Comparison of ENCODE assay signal across 20 mouse cellular contexts in genomic region chr12:82213056-82213455, GRCm38 (mm10). TPM values are rescaled to one million over a fixed set of nuclear protein-coding genes. Genes with fewer than 3 reads are reported as not detected.
A peak's percentile ranks its signal among the peaks of the same experiment; 100 is the strongest.
DNase-seq lines count a peak whose midpoint lies in the region; ATAC-seq lines count a peak whose summit lies in the region.
"Had no signal": no experiment of that assay in that cellular context is flagged by ENCODE, and none has a peak within 500 bp of the region (broad histone marks: within the 10 kb centered on the region; RNA-seq: fewer than 3 reads in every experiment).

No protein-coding gene starts in this region.

- ATAC-seq in embryonic facial prominence, embryonic 13.5 days (ENCODE audit: insufficient number of reproducible peaks, insufficient read depth, low FRiP score, low TSS enrichment, low read depth), result no peak
- no peak for ATAC-seq in hindbrain, embryonic 13.5 days (ENCODE audit: low FRiP score)
- no peak for ATAC-seq in forebrain, embryonic 11.5 days (replicated peaks; ENCODE audit: low FRiP score)
- ATAC-seq: forebrain, embryonic 16.5 days; hindbrain, embryonic 16.5 days; inflammation-experienced regulatory T-cells, adult 6 months; intestine, postnatal 0 days had no signal

- intact Hi-C loops in gastrocnemius, postnatal 14 days (cut with DNase I; ENCODE audit: low total_unique reads), result no loop called here

- H3K4me3 ChIP-seq in embryonic facial prominence, embryonic 13.5 days, result no peak overlapping the region
- no peak overlapping the region for H3K4me3 ChIP-seq in hindbrain, embryonic 13.5 days
- H3K4me3 ChIP-seq in forebrain, embryonic 11.5 days (ENCODE audit: low read depth, low read length), result no peak overlapping the region
- H3K4me3 ChIP-seq: forebrain, embryonic 12.5 days; heart, embryonic 13.5 days had no signal

- no peaks in the 10 kb centered on the region for H3K27me3 ChIP-seq in embryonic facial prominence, embryonic 13.5 days
- no peaks in the 10 kb centered on the region for H3K27me3 ChIP-seq in hindbrain, embryonic 13.5 days
- H3K27me3 ChIP-seq in forebrain, embryonic 11.5 days (ENCODE audit: control insufficient read depth, insufficient read depth, low read length), result no peaks in the 10 kb centered on the region
- H3K27me3 ChIP-seq: forebrain, embryonic 12.5 days; heart, embryonic 13.5 days had no signal

- H3K9me3 ChIP-seq in embryonic facial prominence, embryonic 13.5 days, result no peaks in the 10 kb centered on the region
- H3K9me3 ChIP-seq in hindbrain, embryonic 13.5 days, result no peaks in the 10 kb centered on the region
- H3K9me3 ChIP-seq in forebrain, embryonic 11.5 days (ENCODE audit: control insufficient read depth, low read length), result no peaks in the 10 kb centered on the region

- H3K27ac ChIP-seq in embryonic facial prominence, embryonic 13.5 days, result peak overlapping the region; percentile 68
- H3K27ac ChIP-seq in hindbrain, embryonic 13.5 days, result no peak overlapping the region
- H3K27ac ChIP-seq in forebrain, embryonic 11.5 days (ENCODE audit: low read depth, low read length), result no peak overlapping the region
- H3K27ac ChIP-seq: forebrain, embryonic 12.5 days; heart, embryonic 13.5 days had no signal

- WGBS in embryonic facial prominence, embryonic 13.5 days, result 21% methylated on average over 2 of the region's 2 CpGs
- WGBS in hindbrain, embryonic 13.5 days, result 77% methylated on average over 2 of the region's 2 CpGs
- whole genome bisulfite sequencing in forebrain, embryonic 11.5 days, result 75% methylated on average over 2 of the region's 2 CpGs

- no peak overlapping the region for H3K9ac ChIP-seq in embryonic facial prominence, embryonic 13.5 days
- no peak overlapping the region for H3K9ac ChIP-seq in hindbrain, embryonic 13.5 days
- no peak overlapping the region for H3K9ac ChIP-seq in forebrain, embryonic 11.5 days (ENCODE audit: low read length)
- H3K9ac ChIP-seq: forebrain, embryonic 12.5 days; heart, embryonic 13.5 days had no signal

- peaks cover 4% of the 10 kb centered on the region; the same call in 1 of the 2 replicates for H3K36me3 ChIP-seq in embryonic facial prominence, embryonic 13.5 days
- H3K36me3 ChIP-seq in hindbrain, embryonic 13.5 days, result peaks cover 5% of the 10 kb centered on the region; the same call in 1 of the 2 replicates
- no peaks in the 10 kb centered on the region for H3K36me3 ChIP-seq in forebrain, embryonic 11.5 days (ENCODE audit: control insufficient read depth, insufficient read depth, low read length)

- no peak overlapping the region for H3K4me2 ChIP-seq in embryonic facial prominence, embryonic 13.5 days
- no peak overlapping the region for H3K4me2 ChIP-seq in hindbrain, embryonic 13.5 days
- H3K4me2 ChIP-seq in forebrain, embryonic 11.5 days (ENCODE audit: low read depth, low read length, severe bottlenecking), result no peak overlapping the region
- H3K4me2 ChIP-seq: forebrain, embryonic 12.5 days; heart, embryonic 13.5 days had no signal

- peak; percentile 58 for DNase-seq in NIH3T3 (ENCODE audit: low read depth)
- DNase-seq in forelimb bud, embryonic 11.5 days (ENCODE audit: low read depth, low spot score), result peak; percentile 30
- no peak for DNase-seq in cerebellum, postnatal 25 days
- no peak for DNase-seq in gastrocnemius, postnatal 14 days
- DNase-seq in forebrain, embryonic 11.5 days (ENCODE audit: low spot score), result no peak
- DNase-seq: adrenal gland, postnatal 14 days; cerebellum, adult 11-12 months; cerebellum, adult 9-10 months; cerebellum, postnatal 36 days; gastrocnemius, postnatal 25 days; heart, adult 11 months; heart, postnatal 36 days had no signal

- peaks cover 47% of the 10 kb centered on the region for H3K4me1 ChIP-seq in embryonic facial prominence, embryonic 13.5 days
- no peaks in the 10 kb centered on the region for H3K4me1 ChIP-seq in hindbrain, embryonic 13.5 days (replicated peaks)
- H3K4me1 ChIP-seq in forebrain, embryonic 11.5 days (replicated peaks; ENCODE audit: control insufficient read depth, insufficient read depth, low read length), result no peaks in the 10 kb centered on the region
- H3K4me1 ChIP-seq: forebrain, embryonic 12.5 days had no signal

RNA-seq across cellular contexts. Expression of gene Sipa1l1, which starts 43.9 kb away (rescaled TPM):
- polyA plus RNA-seq in embryonic facial prominence, embryonic 13.5 days (2015; fragmentation: Nextera tagmentation; extraction: Ambion mirVana), result 34.8 and 36.5 TPM in 2 replicates
- total RNA-seq in gastrocnemius, postnatal 14 days (2021), result 10 to 100 TPM; 12.5 to 12.7 TPM
- 12.8 and 13.6 TPM in 2 replicates for polyA plus RNA-seq in hindbrain, embryonic 13.5 days (2015; fragmentation: Nextera tagmentation; extraction: Ambion mirVana)
- 43.2 and 48.5 TPM in 2 replicates for polyA plus RNA-seq in forebrain, embryonic 11.5 days (2014; fragmentation: Nextera tagmentation; extraction: Ambion mirVana)

Comparison
In these comparisons a context has a peak if more than half of its experiments do, and no peak if none do; other contexts are left out.
1. DNase-seq: peak in NIH3T3 (single experiment) and forelimb bud, embryonic 11.5 days (single experiment); none in cerebellum, postnatal 25 days (0 of 2), gastrocnemius, postnatal 14 days (single experiment) and forebrain, embryonic 11.5 days (single experiment).